Mouse (Mus musculus): ENCODE data around the gene Tuba1c.
"Not testable (repeated sequence)": the region's sequence is repeated elsewhere in the genome, so short reads cannot be mapped to it uniquely, and the experiment has no call there.

The Tuba1c gene

GRCm38 (mm10) chr15:99030585-99031387 lies 1.1 kb downstream of the Tuba1c start:
- peak; percentile 44 for DNase-seq (ENCODE audit: low spot score)

DNA sequence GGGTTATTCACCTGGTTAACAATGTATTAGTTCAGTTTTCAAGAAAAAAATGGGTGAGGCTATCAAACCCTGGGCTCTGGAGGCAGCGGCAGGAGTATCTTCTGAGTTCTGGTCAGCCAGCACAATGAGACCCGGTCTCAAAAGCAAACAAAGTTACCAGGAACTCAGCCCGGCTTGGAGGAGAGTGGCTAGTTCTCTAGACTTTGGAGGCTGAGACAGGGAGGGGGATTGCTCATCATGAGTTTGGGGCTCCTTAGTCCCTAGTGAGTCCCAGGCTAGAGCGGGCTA lies 1.6 kb downstream of the Tuba1c start:
- DNase-seq (ENCODE audit: low spot score) = no peak

DNA sequence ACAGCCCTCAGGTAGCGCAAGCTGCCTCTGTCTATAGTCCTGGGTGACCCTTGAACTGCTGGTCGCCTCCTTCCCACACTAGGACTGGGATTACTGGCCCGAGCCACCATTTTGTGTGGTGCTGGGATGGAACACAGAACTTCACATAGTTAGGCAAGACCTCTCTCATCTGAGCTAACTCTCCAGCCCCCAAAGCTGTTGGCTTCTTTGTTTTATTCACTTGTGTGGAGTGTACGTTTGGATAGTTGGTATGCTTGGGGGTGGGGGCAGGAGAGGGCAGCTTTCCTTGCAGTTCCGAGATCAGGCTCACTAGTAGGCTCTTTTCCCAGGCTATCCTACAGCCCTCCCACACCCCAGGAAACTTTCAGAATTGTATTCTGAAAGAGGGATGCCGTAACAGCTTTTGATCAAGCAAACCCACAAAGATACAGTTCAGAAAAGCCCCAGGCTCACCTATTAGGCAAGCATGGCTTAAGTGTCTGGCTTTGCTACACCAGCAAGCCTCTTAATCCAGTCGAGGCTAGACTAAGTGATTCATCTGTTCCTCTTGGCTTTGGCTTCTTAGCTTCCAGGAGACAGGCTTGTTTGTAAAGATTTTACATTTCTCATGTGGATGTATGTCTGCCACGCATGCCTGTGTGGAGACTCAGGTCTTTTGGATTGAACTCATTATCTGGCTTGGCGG lies 2.5 kb downstream of the Tuba1c start:
- no peak for DNase-seq (ENCODE audit: low spot score)

DNA sequence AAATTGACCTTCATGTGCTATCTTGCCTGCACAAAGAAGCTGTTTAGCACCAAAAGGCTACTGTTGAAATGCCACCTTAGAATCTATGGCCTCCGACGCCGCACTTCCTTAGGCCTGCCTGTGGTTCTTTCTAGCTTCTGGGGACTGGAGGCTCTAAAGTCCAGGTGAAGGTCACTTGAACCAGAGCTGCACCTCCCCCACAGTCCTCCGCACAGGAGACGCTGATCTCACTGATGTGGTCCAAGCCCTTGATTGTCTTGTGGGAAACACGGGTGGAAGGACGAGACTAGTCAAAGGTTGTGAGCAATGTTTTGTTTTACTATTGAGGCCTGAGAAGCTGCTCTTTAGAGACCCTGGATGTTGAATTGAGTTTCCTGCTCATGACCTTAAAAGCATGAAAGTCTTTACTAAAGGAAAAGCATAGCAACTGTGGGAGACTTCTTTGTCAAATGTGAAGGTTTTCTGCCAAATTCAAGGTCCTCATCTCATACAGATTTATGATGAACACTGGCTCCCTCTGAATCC lies 3.1 kb downstream of the Tuba1c start:
- no peak for DNase-seq (ENCODE audit: low spot score)

DNA sequence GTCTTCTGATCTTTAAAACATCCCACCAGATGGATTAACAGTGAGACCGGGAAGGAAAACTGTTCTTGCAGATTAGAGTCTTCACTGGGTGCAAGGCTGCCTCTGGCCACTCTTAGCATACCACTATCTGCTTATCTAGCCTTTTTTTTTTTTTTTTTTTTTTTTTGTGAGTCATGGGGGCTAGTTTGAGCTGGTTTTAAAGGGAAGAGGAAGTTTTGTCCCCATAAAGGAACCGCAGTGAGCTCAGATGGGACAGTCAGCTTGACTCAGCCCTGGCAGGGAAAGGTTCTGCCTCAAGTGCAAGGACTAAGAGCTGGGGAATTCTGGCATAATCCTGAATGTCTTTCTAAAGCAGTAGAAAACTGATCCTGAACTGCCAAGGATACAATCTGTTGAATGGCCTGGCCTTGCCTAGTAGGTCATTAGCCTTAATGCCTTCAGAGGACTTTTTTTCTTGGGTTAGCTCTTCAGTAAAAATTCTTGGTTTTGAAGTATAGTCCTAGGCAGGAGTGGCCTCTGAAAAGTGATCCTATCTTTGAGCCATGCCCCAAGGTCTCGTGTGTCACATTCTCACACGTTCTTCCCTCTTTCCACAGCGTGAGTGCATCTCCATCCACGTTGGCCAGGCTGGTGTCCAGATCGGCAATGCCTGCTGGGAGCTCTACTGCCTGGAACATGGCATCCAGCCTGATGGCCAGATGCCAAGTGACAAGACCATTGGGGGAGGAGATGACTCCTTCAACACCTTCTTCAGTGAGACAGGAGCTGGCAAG lies 4.0 kb downstream of the Tuba1c start:
- no peak for DNase-seq (ENCODE audit: low spot score)

DNA sequence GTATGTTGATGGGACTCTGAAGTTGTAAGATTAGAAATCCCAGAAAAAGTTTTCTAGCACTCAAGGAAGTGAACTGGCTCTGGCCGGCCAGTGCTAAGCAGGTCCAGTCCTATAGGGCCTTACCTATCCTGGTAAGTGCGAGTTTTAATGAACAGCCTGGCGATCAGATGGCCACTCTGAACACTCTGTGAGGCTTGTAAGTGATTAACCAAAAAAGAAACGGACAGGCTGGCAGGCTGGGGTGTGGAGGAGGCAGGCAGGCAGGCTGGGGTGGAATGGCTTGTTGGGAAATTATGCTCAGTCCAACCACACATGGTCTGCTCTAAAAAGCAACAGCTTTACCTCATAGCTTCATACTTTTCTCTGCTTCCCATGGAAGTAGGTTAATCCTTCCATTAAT lies 5.7 kb downstream of the Tuba1c start:
- no peak for DNase-seq (ENCODE audit: low spot score)

GRCm38 (mm10) chr15:99036249-99036905 lies 6.7 kb downstream of the Tuba1c start:
- no peak for DNase-seq (ENCODE audit: low spot score)

- no peak for DNase-seq (ENCODE audit: low spot score)
Observed at GRCm38 (mm10) chr15:99038025-99038424, 8.3 kb downstream of the Tuba1c start.

- no peak for DNase-seq (ENCODE audit: low spot score)
Observed at GRCm38 (mm10) chr15:99038797-99039196, 9.1 kb downstream of the Tuba1c start.

DNA sequence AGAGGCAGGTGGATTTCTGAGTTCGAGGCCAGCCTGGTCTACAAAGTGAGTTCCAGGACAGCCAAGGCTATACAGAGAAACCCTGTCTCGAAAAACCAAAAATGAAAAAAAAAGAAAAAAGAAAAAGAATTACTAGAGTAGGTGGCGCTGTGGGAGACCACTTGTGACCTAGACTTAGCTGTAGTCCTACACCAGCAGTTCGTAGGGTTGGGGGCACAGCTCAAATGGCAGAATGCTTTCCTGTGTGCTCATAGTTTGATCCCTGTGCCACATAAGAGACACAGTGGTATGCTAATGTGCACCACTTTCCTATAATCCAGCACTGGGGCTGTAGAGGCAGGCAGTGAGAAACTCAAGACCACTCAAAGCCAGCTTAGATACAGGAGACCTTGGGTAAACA lies 9.6 kb downstream of the Tuba1c start:
- no peak for DNase-seq (ENCODE audit: low spot score)

DNA sequence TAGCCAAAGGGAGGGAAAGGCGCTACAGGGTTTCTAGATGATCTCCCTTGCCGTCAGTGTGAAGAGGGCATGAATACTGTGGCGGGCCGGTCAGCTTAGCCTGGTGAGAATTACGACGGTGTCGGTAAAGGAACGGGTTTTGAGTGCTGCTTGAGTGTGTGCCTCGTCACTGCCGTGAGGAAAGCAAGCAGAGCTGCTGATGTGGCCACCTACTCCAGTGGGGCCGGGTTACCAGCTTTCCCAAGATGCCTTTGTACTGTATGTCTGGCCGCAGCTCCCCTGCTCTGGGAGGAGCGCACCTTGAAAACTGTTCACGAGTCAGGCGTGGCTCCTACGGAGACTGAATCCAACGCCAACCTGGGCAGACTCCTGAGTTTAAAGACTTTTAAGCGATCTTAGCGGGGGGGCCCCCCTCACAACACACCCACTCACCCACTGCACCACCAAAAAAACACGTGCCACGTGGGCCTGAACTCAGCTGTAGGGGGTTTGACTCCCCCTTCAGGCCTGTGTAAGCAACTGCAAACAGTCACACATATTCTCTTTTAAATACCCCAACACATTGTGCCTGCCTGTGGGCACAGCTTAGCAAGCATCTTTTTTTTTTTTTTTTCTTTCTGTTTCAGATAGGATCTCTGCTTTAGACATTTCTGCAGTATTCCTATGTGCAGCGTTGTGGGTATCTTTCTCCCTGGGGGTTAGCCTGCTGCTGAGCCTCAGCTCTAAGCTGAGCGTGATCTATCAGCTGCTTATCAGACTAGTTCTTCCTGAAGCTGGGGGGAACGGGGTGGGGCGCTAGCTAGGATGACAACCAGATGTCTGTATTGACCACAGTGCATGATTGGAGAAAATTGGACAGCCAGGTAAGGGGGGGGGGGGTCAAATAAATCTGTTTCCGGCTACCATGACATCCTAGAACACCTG lies 10.6 kb downstream of the Tuba1c start:
- no peak for DNase-seq (ENCODE audit: low spot score)

DNA sequence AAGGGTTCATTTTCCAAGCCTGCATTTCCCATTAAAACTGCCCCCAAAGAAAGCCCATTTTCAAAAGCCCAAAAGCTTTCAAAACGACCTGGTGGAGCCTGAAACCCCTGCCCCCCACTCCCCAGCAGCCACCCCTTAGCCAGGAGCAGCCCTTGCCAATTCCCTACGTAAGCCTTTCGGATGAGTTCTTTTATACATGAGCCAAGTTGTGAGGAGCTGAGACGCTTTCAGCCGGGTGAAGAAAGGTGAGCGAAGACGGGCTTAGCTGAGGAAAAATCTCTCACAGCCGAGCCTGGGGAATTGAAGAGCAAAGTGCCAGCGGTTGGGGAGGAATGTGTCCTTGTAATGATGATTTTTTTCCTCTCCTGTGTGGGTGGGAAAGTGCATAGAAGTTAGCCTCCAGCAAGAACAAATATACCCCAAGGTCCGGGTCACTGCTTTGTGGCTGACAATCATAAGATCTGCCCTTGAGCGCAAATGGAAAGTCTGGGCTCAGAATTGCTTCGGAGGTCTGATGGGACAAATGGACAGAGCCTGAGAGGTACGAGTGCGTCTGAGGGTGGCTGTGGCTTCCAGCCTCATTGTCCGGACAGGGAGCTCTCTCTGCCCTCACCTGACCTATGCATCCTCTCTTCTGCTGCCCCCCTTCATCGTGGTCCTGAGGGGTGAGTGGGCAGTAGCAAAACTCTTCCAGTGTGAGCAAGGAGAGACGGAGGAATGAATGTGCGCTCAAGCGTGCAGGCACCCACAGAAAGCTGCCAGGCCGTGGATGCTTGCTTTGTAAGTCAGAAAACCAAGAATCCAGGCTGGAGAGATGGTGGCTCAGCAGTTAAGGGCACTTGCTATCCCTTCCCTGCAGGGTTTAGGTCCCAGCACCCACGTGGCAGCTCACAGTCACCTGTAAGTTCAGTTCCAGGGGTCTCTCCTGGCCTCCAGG lies 11.5 kb downstream of the Tuba1c start:
- DNase-seq (ENCODE audit: low spot score) = no peak

DNA sequence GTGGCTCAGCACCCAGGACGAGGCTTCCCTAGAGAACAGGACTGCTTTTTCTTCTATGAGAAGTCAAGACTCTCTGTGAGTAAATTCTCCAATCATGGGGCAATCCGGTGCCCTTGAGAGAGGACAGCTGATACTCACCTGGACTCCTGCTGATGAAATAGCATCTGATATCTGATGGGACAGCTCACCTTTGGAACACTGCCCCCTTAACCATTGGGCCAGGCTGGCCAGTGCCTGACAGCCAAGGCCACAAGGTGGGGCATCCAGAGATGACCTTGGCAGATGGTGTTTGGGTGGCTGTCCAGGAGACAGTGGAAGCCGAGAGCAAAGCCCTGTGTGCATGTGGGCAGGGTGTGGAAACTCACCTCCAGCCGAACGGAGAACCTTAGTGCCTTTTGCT lies 12.6 kb downstream of the Tuba1c start:
- no peak for DNase-seq (ENCODE audit: low spot score)

DNA sequence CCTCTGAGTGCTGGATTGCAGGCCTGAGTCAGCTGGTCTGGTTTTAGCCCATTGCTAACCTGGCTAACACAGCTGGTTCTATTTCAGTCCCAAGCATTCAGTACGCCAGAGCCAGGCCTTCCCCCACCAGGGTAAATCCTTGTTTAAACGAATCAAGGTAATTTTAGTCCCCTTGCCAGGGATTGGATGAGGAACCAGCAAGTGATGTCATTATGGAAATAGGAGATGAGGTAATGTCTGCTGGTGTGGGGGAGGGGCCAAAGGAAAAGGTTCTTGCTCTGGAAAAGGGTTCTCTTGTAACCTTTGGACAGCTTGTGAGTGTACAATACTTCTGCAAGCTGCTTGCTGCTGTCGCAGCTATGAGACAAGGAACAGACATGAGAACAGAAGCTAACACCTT lies 15.2 kb downstream of the Tuba1c start:
- no peak for DNase-seq (ENCODE audit: low spot score)

DNA sequence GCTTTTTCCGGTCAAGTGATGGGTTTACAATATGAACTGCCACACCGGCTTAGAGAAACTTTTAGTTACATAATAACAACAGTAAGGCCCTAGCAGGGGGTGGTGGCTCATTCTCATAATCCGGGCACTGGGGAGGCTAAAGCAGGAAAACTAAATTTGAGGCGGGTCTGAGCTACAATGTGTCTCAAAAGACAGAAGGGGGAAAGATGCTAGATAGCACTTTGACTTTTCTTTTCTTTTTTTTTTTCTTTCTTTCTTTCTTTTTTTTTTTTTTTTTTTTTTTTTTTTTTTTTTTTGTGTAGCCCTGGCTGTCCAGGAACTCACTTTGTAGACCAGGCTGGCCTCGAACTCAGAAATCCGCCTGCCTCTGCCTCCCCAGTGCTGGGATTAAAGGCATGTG lies 16.0 kb downstream of the Tuba1c start:
- not testable (repeated sequence) for DNase-seq (ENCODE audit: low spot score)

GRCm38 (mm10) chr15:99049473-99050253 lies 20.0 kb downstream of the Tuba1c start:
- no peak for DNase-seq (ENCODE audit: low spot score)

GRCm38 (mm10) chr15:99053373-99053772 lies 23.7 kb downstream of the Tuba1c start:
- no peak for DNase-seq (ENCODE audit: low spot score)

- DNase-seq (ENCODE audit: low spot score) = no peak
Observed at GRCm38 (mm10) chr15:99055040-99055439, 25.3 kb downstream of the Tuba1c start, which contains the start of gene Prph. Gene Prph, plus strand, starts transcription at chr15:99055174.

DNA sequence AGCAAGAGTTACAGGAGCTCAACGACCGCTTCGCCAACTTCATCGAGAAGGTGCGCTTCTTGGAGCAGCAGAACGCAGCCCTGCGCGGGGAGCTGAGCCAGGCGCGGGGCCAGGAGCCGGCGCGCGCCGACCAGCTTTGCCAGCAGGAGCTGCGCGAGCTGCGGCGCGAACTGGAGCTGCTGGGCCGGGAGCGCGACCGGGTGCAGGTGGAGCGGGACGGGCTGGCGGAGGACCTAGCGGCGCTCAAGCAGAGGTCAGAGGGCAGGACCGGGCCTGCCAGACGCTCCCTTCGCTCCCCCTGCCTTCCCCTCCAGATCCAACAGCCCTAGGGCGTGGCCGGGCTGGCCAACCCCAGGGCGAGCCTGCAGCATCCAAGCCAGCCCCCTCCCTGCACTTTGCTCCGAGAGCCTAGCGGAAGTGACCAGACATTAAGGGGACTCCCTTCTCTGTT lies 25.8 kb downstream of the Tuba1c start:
- peak; percentile 45 for DNase-seq (ENCODE audit: low spot score)

Measured in ovary, postnatal 36 days (tissue).